10 mouse cellular contexts compared by ENCODE assay signal in genomic region chr2:75879791-75880190, GRCm38 (mm10). TPM values are rescaled to one million over a fixed set of nuclear protein-coding genes. Genes with fewer than 3 reads are reported as not detected.
DNase-seq lines count a peak whose midpoint lies in the region; ATAC-seq and TF ChIP-seq lines count a peak whose summit lies in the region.
"Had no signal": no experiment of that assay in that cellular context is flagged by ENCODE, and none has a peak within 500 bp of the region (broad histone marks: within the 10 kb centered on the region; RNA-seq: fewer than 3 reads in every experiment).

No protein-coding gene starts in this region.

- peak; percentile 19 for TF ChIP-seq RAD21 in MEL (IDR thresholded peaks at IDR 0.05; ENCODE audit: low read depth, low read length)

- H3K27ac ChIP-seq in embryonic facial prominence, embryonic 11.5 days (replicated peaks; ENCODE audit: low read depth, low read length): no peak overlapping the region
- H3K27ac ChIP-seq in embryonic facial prominence, embryonic 10.5 days (replicated peaks): no peak overlapping the region
- H3K27ac ChIP-seq in layer of hippocampus, adult 2 months: no peak overlapping the region
- no peak overlapping the region for H3K27ac ChIP-seq in MEL (ENCODE audit: control insufficient read depth, low read depth, low read length)

- no peak overlapping the region for H3K4me2 ChIP-seq in embryonic facial prominence, embryonic 11.5 days (ENCODE audit: low read depth, low read length)
- H3K4me2 ChIP-seq: heart, embryonic 11.5 days had no signal

- no peaks in the 10 kb centered on the region for H3K4me1 ChIP-seq in embryonic facial prominence, embryonic 11.5 days (ENCODE audit: control insufficient read depth, insufficient read depth, low read length)
- H3K4me1 ChIP-seq in embryonic facial prominence, embryonic 10.5 days: no peaks in the 10 kb centered on the region
- H3K4me1 ChIP-seq in MEL (ENCODE audit: control insufficient read depth in 1 of 2, insufficient read depth in 2 of 2, low read length in 2 of 2): no peaks in the 10 kb centered on the region

- no peaks in the 10 kb centered on the region for H3K36me3 ChIP-seq in embryonic facial prominence, embryonic 11.5 days (replicated peaks; ENCODE audit: control insufficient read depth, insufficient read depth, low read depth, low read length)
- H3K36me3 ChIP-seq in embryonic facial prominence, embryonic 10.5 days (replicated peaks): peaks cover 26% of the 10 kb centered on the region
- peaks cover 0 to 17% of the 10 kb centered on the region in 2 experiments; a peak in 2 of 4 replicates for H3K36me3 ChIP-seq in MEL (ENCODE audit: control insufficient read depth in 1 of 2, insufficient read depth in 2 of 2, low read length in 2 of 2)

- no peak for TF ChIP-seq POLR2A in MEL (IDR thresholded peaks at IDR 0.05; ENCODE audit: control insufficient read depth in 1 of 2, insufficient read depth in 1 of 2, low read depth in 1 of 2, low read length in 2 of 2, poor library complexity in 1 of 2)

- no peaks in the 10 kb centered on the region for H3K79me2 ChIP-seq in MEL (ENCODE audit: control insufficient read depth, insufficient read depth, low read length, poor library complexity)

- DNase-seq in embryonic facial prominence, embryonic 11.5 days (ENCODE audit: low spot score): peak; percentile 55
- DNase-seq in embryonic facial prominence, embryonic 10.5 days (ENCODE audit: low spot score): no peak
- DNase-seq in layer of hippocampus, adult 2 months (ENCODE audit: low spot score in 2 of 2): peak in 1 of 2 experiments; percentile 17
- no peak for DNase-seq in layer of hippocampus, postnatal 25 days (ENCODE audit: extremely low spot score in 1 of 2, low spot score in 1 of 2)
- peak; percentile 12 for DNase-seq in MEL (ENCODE audit: low read depth, low spot score)
- DNase-seq in large intestine, adult 2 months (ENCODE audit: low read depth, low spot score): peak; percentile 27
- no peak for DNase-seq in B cell, adult 2 months
- no peak for DNase-seq in layer of hippocampus, adult 8-10 months (ENCODE audit: low spot score in 2 of 2)
- DNase-seq: layer of hippocampus, adult 9-11 months had no signal

- no peaks in the 10 kb centered on the region for H3K27me3 ChIP-seq in embryonic facial prominence, embryonic 11.5 days (ENCODE audit: control insufficient read depth, insufficient read depth, low read length)
- no peaks in the 10 kb centered on the region for H3K27me3 ChIP-seq in embryonic facial prominence, embryonic 10.5 days (replicated peaks; ENCODE audit: low read depth, poor library complexity, severe bottlenecking)
- no peaks in the 10 kb centered on the region for H3K27me3 ChIP-seq in MEL (ENCODE audit: control insufficient read depth in 1 of 2, insufficient read depth in 2 of 2, low read length in 2 of 2)

- no peak overlapping the region for H3K4me3 ChIP-seq in embryonic facial prominence, embryonic 11.5 days (ENCODE audit: low read depth, low read length)
- no peak overlapping the region for H3K4me3 ChIP-seq in embryonic facial prominence, embryonic 10.5 days
- no peak overlapping the region for H3K4me3 ChIP-seq in layer of hippocampus, adult 2 months
- H3K4me3 ChIP-seq in MEL (ENCODE audit: control insufficient read depth in 1 of 2, insufficient read depth in 1 of 2, low read depth in 2 of 2, low read length in 2 of 2): no peak overlapping the region

- no peak for TF ChIP-seq EP300 in MEL (IDR thresholded peaks at IDR 0.05; ENCODE audit: low read depth in 1 of 2, low read length in 2 of 2)

- H3K9me3 ChIP-seq in embryonic facial prominence, embryonic 11.5 days (replicated peaks; ENCODE audit: control insufficient read depth, low read length): no peaks in the 10 kb centered on the region
- H3K9me3 ChIP-seq in embryonic facial prominence, embryonic 10.5 days: no peaks in the 10 kb centered on the region
- no peaks in the 10 kb centered on the region for H3K9me3 ChIP-seq in MEL (replicated peaks; ENCODE audit: insufficient read depth, low read length)

- no peak overlapping the region for H3K9ac ChIP-seq in embryonic facial prominence, embryonic 11.5 days (replicated peaks; ENCODE audit: low read length)
- H3K9ac ChIP-seq in MEL (ENCODE audit: control insufficient read depth, low read depth, low read length, poor library complexity, severe bottlenecking): no peak overlapping the region

- peak; percentile 86 for TF ChIP-seq CTCF in layer of hippocampus, adult 2 months (conservative IDR thresholded peaks at IDR 0.05)
- peak in 2 of 3 experiments; percentile 13 to 40; a peak in 3 of 6 replicates for TF ChIP-seq CTCF in MEL (IDR thresholded peaks at IDR 0.05 in 2 of 3, conservative IDR thresholded peaks at IDR 0.05 in 1 of 3; ENCODE audit: control insufficient read depth in 1 of 3, insufficient read depth in 1 of 3, low read depth in 2 of 3, low read length in 3 of 3, poor library complexity in 1 of 3, severe bottlenecking in 1 of 3)

- ATAC-seq in embryonic facial prominence, embryonic 11.5 days (replicated peaks; ENCODE audit: insufficient number of reproducible peaks, low FRiP score, low TSS enrichment, low read depth): no peak

- 48% methylated on average over 3 of the region's 3 CpGs for WGBS in embryonic facial prominence, embryonic 11.5 days
- WGBS in embryonic facial prominence, embryonic 10.5 days: 59% methylated on average over 3 of the region's 3 CpGs
- 37% methylated on average over 3 of the region's 3 CpGs for WGBS in large intestine, adult 2 months

TF ChIP-seq in MEL, 35 proteins besides CTCF, POLR2A, EP300 and RAD21:
- TF ChIP-seq SMC3 (IDR thresholded peaks at IDR 0.05; ENCODE audit: low read depth, low read length): peak; percentile 42
- TF ChIP-seq USF2 (IDR thresholded peaks at IDR 0.05; ENCODE audit: borderline replicate concordance in 1 of 2, insufficient read depth in 1 of 2, low read depth in 1 of 2, low read length in 2 of 2): no peak

RNA-seq across cellular contexts. Expression of gene Agps, which starts 47.8 kb away (rescaled TPM):
- 44.2 and 45.3 TPM in 2 replicates for polyA plus RNA-seq in embryonic facial prominence, embryonic 11.5 days (2014; fragmentation: Nextera tagmentation; extraction: Ambion mirVana)
- polyA plus RNA-seq in embryonic facial prominence, embryonic 10.5 days (2016; fragmentation: Nextera tagmentation; extraction: Ambion mirVana): 48.7 and 52.4 TPM in 2 replicates
- total RNA-seq in layer of hippocampus, adult 2 months (2021): 10 to 100 TPM; 37.0 to 40.2 TPM
- 10 to 100 TPM; 42.0 to 44.5 TPM for total RNA-seq in layer of hippocampus, postnatal 25 days (2021)
- total RNA-seq in MEL (2012; rRNA removed): 47.8 and 49.0 TPM in 2 replicates
- 10 to 100 TPM in 1 of 2 experiments, not detected in 1; 32.3 TPM for polyA plus RNA-seq in MEL (2012; ENCODE audit: insufficient read depth in 1 of 2, insufficient read length in 2 of 2, low read depth in 1 of 2, low replicate concordance in 2 of 2, missing spikeins in 1 of 2)
- 3.4 and 4.3 TPM in 2 replicates for polyA plus RNA-seq in large intestine, adult 2 months (2012; rRNA removed)
- 10 to 100 TPM; 35.6 to 42.7 (median 37.3) TPM for total RNA-seq in layer of hippocampus, adult 8-10 months (2022)

RNA-seq across cellular contexts. Expression of gene Ttc30b, which starts 58.6 kb away (rescaled TPM):
- 8.0 and 9.0 TPM in 2 replicates for polyA plus RNA-seq in embryonic facial prominence, embryonic 11.5 days (2014; fragmentation: Nextera tagmentation; extraction: Ambion mirVana)
- polyA plus RNA-seq in embryonic facial prominence, embryonic 10.5 days (2016; fragmentation: Nextera tagmentation; extraction: Ambion mirVana): 6.2 and 7.0 TPM in 2 replicates
- 10 to 100 TPM; 13.6 to 15.7 TPM for total RNA-seq in layer of hippocampus, adult 2 months (2021)
- total RNA-seq in layer of hippocampus, postnatal 25 days (2021): 10 to 100 TPM; 14.2 to 16.3 TPM
- total RNA-seq in MEL (2012; rRNA removed): not detected in 2 replicates
- not detected for polyA plus RNA-seq in MEL (2012; ENCODE audit: insufficient read depth in 1 of 2, insufficient read length in 2 of 2, low read depth in 1 of 2, low replicate concordance in 2 of 2, missing spikeins in 1 of 2)
- polyA plus RNA-seq in large intestine, adult 2 months (2012; rRNA removed): 3.1 and 4.7 TPM in 2 replicates
- 10 to 100 TPM; 12.5 to 14.6 (median 13.5) TPM for total RNA-seq in layer of hippocampus, adult 8-10 months (2022)

Comparison
In these comparisons a context has a peak if more than half of its experiments do, and no peak if none do; other contexts are left out.
1. DNase-seq: peak in embryonic facial prominence, embryonic 11.5 days (single experiment), MEL (single experiment) and large intestine, adult 2 months (single experiment); none in embryonic facial prominence, embryonic 10.5 days (single experiment), layer of hippocampus, postnatal 25 days (0 of 2), B cell, adult 2 months (0 of 2) and layer of hippocampus, adult 8-10 months (0 of 2).
2. RNA of gene Ttc30b, which starts 58.6 kb away (total RNA-seq): 14.2 to 16.3 TPM in layer of hippocampus, postnatal 25 days, 13.6 to 15.7 TPM in layer of hippocampus, adult 2 months and 12.5 to 14.6 TPM in layer of hippocampus, adult 8-10 months; not detected in MEL; every median in the first group is over 10 times any median in the second.